Mouse (Mus musculus) ES-E14 (cell line): ENCODE data around the gene Araf. TPM values are rescaled to one million over a fixed set of nuclear protein-coding genes. Genes with fewer than 3 reads are reported as not detected.

Experiments
- DNase-seq: peaks from one replicate; pipeline ENCODE4 v3.0.0-alpha.2; 2013; ENCODE audit warnings: low read depth, low spot score
- H3K27ac ChIP-seq: 2 replicates; pipeline ENCODE4 v1.5.1; 2012; ENCODE audit warnings: low read depth, mild to moderate bottlenecking, low read length, moderate library complexity, mixed read lengths; ENCODE audit not compliant: poor library complexity, insufficient read depth, severe bottlenecking
- H3K36me3 ChIP-seq: 2 replicates; pipeline ENCODE4 v1.6.1; 2012; ENCODE audit warnings: mild to moderate bottlenecking, low read length, moderate library complexity, mixed read lengths; ENCODE audit not compliant: control insufficient read depth, poor library complexity, insufficient read depth, severe bottlenecking
- H3K4me1 ChIP-seq, 2 experiments: fragments of 150-350 bp in 1 of 2; sonication (generic) in 1 of 2; 2 replicates each; pipeline ENCODE4 v1.6.1; 2012; ENCODE audit warnings: low read length in 2 of 2, mild to moderate bottlenecking in 1 of 2, mixed read lengths in 1 of 2; ENCODE audit not compliant: control insufficient read depth in 2 of 2, insufficient read depth in 2 of 2, poor library complexity in 1 of 2
- H3K4me3 ChIP-seq, 2 experiments: fragments of 150-350 bp in 1 of 2; sonication (generic) in 1 of 2; 2 replicates each; pipeline ENCODE4 v1.5.1; 2012; ENCODE audit warnings: low read length in 2 of 2, low read depth in 1 of 2, mild to moderate bottlenecking in 1 of 2, mixed read lengths in 1 of 2; ENCODE audit not compliant: insufficient read depth in 1 of 2, poor library complexity in 1 of 2, severe bottlenecking in 1 of 2
- H3K9ac ChIP-seq: 2 replicates; pipeline ENCODE4 v1.6.1; 2012; ENCODE audit warnings: low read depth, mild to moderate bottlenecking, low read length, mixed read lengths; ENCODE audit not compliant: poor library complexity, insufficient read depth, severe bottlenecking
- H3K9me3 ChIP-seq: fragments of 150-350 bp; sonication (generic); 2 replicates; pipeline ENCODE4 v1.6.1; 2012; ENCODE audit warnings: low read depth, mild to moderate bottlenecking, low read length; ENCODE audit not compliant: control insufficient read depth, insufficient read depth
- CHD2 ChIP-seq: IDR thresholded peaks from 2 replicates; pipeline ENCODE4 v1.6.1; 2014; ENCODE audit warnings: mild to moderate bottlenecking, low read depth, low read length, inconsistent platforms
- HCFC1 ChIP-seq: IDR thresholded peaks from 2 replicates; pipeline ENCODE4 v1.6.1; 2012; ENCODE audit warnings: low read length, inconsistent platforms, borderline replicate concordance; ENCODE audit not compliant: insufficient read depth
- MAFK ChIP-seq: IDR thresholded peaks from 2 replicates; pipeline ENCODE4 v1.6.1; 2014; ENCODE audit warnings: mild to moderate bottlenecking, low read depth, low read length, inconsistent platforms; ENCODE audit not compliant: insufficient read depth
- ZC3H11A ChIP-seq: IDR thresholded peaks from 2 replicates; pipeline ENCODE4 v1.6.1; 2012; ENCODE audit warnings: low read depth, mild to moderate bottlenecking, inconsistent platforms, low read length, borderline replicate concordance
- ZNF384 ChIP-seq: IDR thresholded peaks from 2 replicates; pipeline ENCODE4 v1.6.1; 2012; ENCODE audit warnings: low read depth, low read length, inconsistent platforms
- in situ Hi-C, 2 experiments: fragments of 600-800 bp; cut with MboI; formaldehyde crosslinking; loops; one replicate each; pipeline ENCODE4 v1.15.1; 2025; ENCODE audit warnings: low sequenced_read_pairs in 2 of 2, inconsistent platforms in 1 of 2; ENCODE audit not compliant: unreplicated experiment in 2 of 2
- total RNA-seq: library from RNA; depleted of rRNA; stranded (reverse); fragments of 300-350 nt; gene quantifications from 2 replicates; pipeline ENCODE4 v1.2.3, GENCODE M21; 2012

Araf gene
- total RNA-seq, 1 experiment, result 81.8 TPM

- no peak overlapping the region for H3K9ac ChIP-seq
- DNase-seq, result no peak
- H3K9me3 ChIP-seq, result no peaks in the 10 kb centered on the region
- no peak overlapping the region for H3K4me3 ChIP-seq
- no peak overlapping the region for H3K27ac ChIP-seq
- no peak for TF ChIP-seq CHD2
- TF ChIP-seq MAFK, result no peak
- TF ChIP-seq ZNF384, result no peak
- TF ChIP-seq HCFC1, result no peak
- TF ChIP-seq ZC3H11A, result no peak
- H3K4me1 ChIP-seq, result peaks cover 3 to 6% of the 10 kb centered on the region in 2 experiments; a peak in 3 of 4 replicates
- in situ Hi-C loops, result loop anchor here in 1 of 2 experiments (10.0 kb wide), 1 partner anchor 63 kb away; no protein-coding TSS in a partner anchor
- no peaks in the 10 kb centered on the region for H3K36me3 ChIP-seq
Observed at GRCm38 (mm10) chrX:20868091-20868490, 70.5 kb downstream of the Araf start.

GRCm38 (mm10) chrX:20869203-20869602 lies 71.6 kb downstream of the Araf start:
- H3K4me3 ChIP-seq, result no peak overlapping the region
- H3K9ac ChIP-seq, result no peak overlapping the region
- in situ Hi-C loops, result loop anchor here in 1 of 2 experiments (10.0 kb wide), 1 partner anchor 64 kb away; no protein-coding TSS in a partner anchor
- H3K27ac ChIP-seq, result no peak overlapping the region
- no peaks in the 10 kb centered on the region for H3K9me3 ChIP-seq
- peaks cover 3 to 4% of the 10 kb centered on the region in 2 experiments; a peak in 3 of 4 replicates for H3K4me1 ChIP-seq
- no peaks in the 10 kb centered on the region for H3K36me3 ChIP-seq
- TF ChIP-seq ZC3H11A (no peak), CHD2 (no peak), ZNF384 (no peak), HCFC1 (no peak), MAFK (no peak)
- no peak for DNase-seq

GRCm38 (mm10) chrX:20869962-20870513 lies 72.4 kb downstream of the Araf start, which contains the start of gene Timp1:
TSS of gene Timp1 (plus strand) at chrX:20870166.
- TF ChIP-seq ZNF384 (no peak), ZC3H11A (no peak), MAFK (no peak), HCFC1 (no peak), CHD2 (no peak)
- Histone ChIP-seq H3K9ac (peak within 1 kb of the TSS; percentile 85), H3K4me1 (peaks cover 3 to 6% of the 10 kb centered on the region in 2 experiments; a peak in 3 of 4 replicates), H3K9me3 (no peaks in the 10 kb centered on the region), H3K36me3 (no peaks in the 10 kb centered on the region), H3K4me3 (peak within 1 kb of the TSS; percentile 79 to 82), H3K27ac (peak within 1 kb of the TSS; percentile 47; the same call in 1 of the 2 replicates)
- in situ Hi-C loops, result loop anchor here in 1 of 2 experiments (10.0 kb wide), 1 partner anchor 65 kb away; no protein-coding TSS in a partner anchor
- peak; percentile 51 for DNase-seq

GRCm38 (mm10) chrX:20872928-20873500 lies 75.4 kb downstream of the Araf start:
- peak; percentile 71 for DNase-seq
- in situ Hi-C loops, result no loop called here
- peak overlapping the region in 1 of 2 experiments; percentile 30; a peak in 1 of 4 replicates for H3K4me3 ChIP-seq

More at GRCm38 (mm10) chrX:20872928-20873500, 75.4 kb downstream of the Araf start:
- peaks cover 5 to 6% of the 10 kb centered on the region in 2 experiments; a peak in 3 of 4 replicates for H3K4me1 ChIP-seq
- no peaks in the 10 kb centered on the region for H3K9me3 ChIP-seq
- H3K36me3 ChIP-seq, result no peaks in the 10 kb centered on the region
- TF ChIP-seq CHD2 (no peak), MAFK (no peak), ZC3H11A (no peak), HCFC1 (no peak), ZNF384 (no peak)
- no peak overlapping the region; the same call in 1 of the 2 replicates for H3K9ac ChIP-seq
- peak overlapping the region; percentile 78; the same call in 1 of the 2 replicates for H3K27ac ChIP-seq
